Mouse (Mus musculus): ENCODE measurements around the gene Ybx3. TPM values are rescaled to one million over a fixed set of nuclear protein-coding genes. Genes with fewer than 3 reads are reported as not detected.

The Ybx3 gene
- polyA plus RNA-seq, 1 experiment from 2014 or later: 55.6 TPM

GRCm38 (mm10) chr6:131382232-131382983, 5.9 kb downstream of the Ybx3 start:
- peaks cover 47% of the 10 kb centered on the region for H3K4me1 ChIP-seq (replicated peaks)
- H3K27me3 ChIP-seq: no peaks in the 10 kb centered on the region
- no peaks in the 10 kb centered on the region for H3K9me3 ChIP-seq (replicated peaks)
- no peak overlapping the region for H3K4me3 ChIP-seq (replicated peaks)
- no peak overlapping the region for H3K27ac ChIP-seq (replicated peaks)
- H3K9ac ChIP-seq: no peak overlapping the region
- H3K36me3 ChIP-seq (replicated peaks): peaks cover 60% of the 10 kb centered on the region
- 65% methylated on average over 14 of the region's 14 CpGs for WGBS (ENCODE audit: insufficient replicate concordance)
- no peak for ATAC-seq (ENCODE audit: insufficient read depth)
- H3K4me2 ChIP-seq: peak overlapping the region; percentile 6; the same call in 1 of the 2 replicates

DNA sequence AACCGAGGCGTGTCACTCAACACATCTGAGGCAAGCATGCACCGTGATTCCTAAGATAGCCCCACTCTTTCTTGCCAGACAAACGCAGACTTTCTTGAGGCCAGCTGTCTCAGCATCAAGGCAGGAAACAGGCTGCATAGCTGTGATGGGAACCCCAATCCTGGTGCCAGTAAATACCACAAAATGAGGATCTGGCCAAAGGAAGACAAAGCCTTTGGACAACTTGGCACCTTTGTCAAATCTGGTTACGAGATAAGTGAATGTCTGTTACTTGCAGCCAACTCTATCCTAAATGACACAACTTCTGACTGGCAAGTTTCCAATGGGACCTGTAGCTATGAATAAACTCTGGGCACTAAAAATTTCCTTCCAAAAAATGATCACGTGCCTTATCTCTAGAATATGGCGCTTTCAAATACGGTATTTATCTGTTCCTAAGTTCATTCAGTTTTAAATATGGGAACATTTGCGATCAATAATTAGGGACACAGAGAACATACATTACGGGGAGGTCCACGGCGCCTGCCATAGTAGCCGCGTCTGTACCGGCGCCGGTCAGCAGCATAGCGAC, 9.3 kb downstream of the Ybx3 start:
- H3K9me3 ChIP-seq (replicated peaks): no peaks in the 10 kb centered on the region
- no peak overlapping the region for H3K4me2 ChIP-seq
- H3K36me3 ChIP-seq (replicated peaks): peaks cover 92% of the 10 kb centered on the region
- H3K4me1 ChIP-seq (replicated peaks): peaks cover 19% of the 10 kb centered on the region
- H3K9ac ChIP-seq: no peak overlapping the region
- 90% methylated on average over 18 of the region's 18 CpGs for WGBS (ENCODE audit: insufficient replicate concordance)
- no peaks in the 10 kb centered on the region for H3K27me3 ChIP-seq
- no peak for ATAC-seq (ENCODE audit: insufficient read depth)
- no peak overlapping the region for H3K27ac ChIP-seq (replicated peaks)
- H3K4me3 ChIP-seq (replicated peaks): no peak overlapping the region

- Histone ChIP-seq H3K4me2 (no peak overlapping the region), H3K4me3 (replicated peaks) (no peak overlapping the region), H3K9ac (no peak overlapping the region), H3K4me1 (replicated peaks) (peaks cover 3% of the 10 kb centered on the region), H3K36me3 (replicated peaks) (peaks cover 97% of the 10 kb centered on the region), H3K27ac (replicated peaks) (no peak overlapping the region), H3K27me3 (no peaks in the 10 kb centered on the region), H3K9me3 (replicated peaks) (no peaks in the 10 kb centered on the region)
- ATAC-seq (ENCODE audit: insufficient read depth): no peak
- WGBS (ENCODE audit: insufficient replicate concordance): 90% methylated on average over 5 of the region's 5 CpGs
Observed at GRCm38 (mm10) chr6:131377378-131377777, 10.9 kb downstream of the Ybx3 start.

- no peak overlapping the region for H3K4me3 ChIP-seq (replicated peaks)
- WGBS (ENCODE audit: insufficient replicate concordance): 81% methylated on average over 13 of the region's 13 CpGs
- H3K4me1 ChIP-seq (replicated peaks): peaks cover 5% of the 10 kb centered on the region; the same call in 1 of the 2 replicates
- H3K9me3 ChIP-seq (replicated peaks): no peaks in the 10 kb centered on the region
- H3K27ac ChIP-seq (replicated peaks): no peak overlapping the region
- peaks cover 97% of the 10 kb centered on the region for H3K36me3 ChIP-seq (replicated peaks)
- no peak for ATAC-seq (ENCODE audit: insufficient read depth)
- H3K9ac ChIP-seq: no peak overlapping the region
- H3K4me2 ChIP-seq: no peak overlapping the region
- H3K27me3 ChIP-seq: no peaks in the 10 kb centered on the region
Observed at GRCm38 (mm10) chr6:131374594-131375340, 13.5 kb downstream of the Ybx3 start.

- Histone ChIP-seq H3K9me3 (replicated peaks) (no peaks in the 10 kb centered on the region), H3K27ac (replicated peaks) (no peak overlapping the region), H3K4me3 (replicated peaks) (no peak overlapping the region), H3K4me1 (replicated peaks) (peaks cover 5% of the 10 kb centered on the region; the same call in 1 of the 2 replicates), H3K9ac (no peak overlapping the region), H3K36me3 (replicated peaks) (peaks cover 97% of the 10 kb centered on the region), H3K27me3 (no peaks in the 10 kb centered on the region), H3K4me2 (no peak overlapping the region)
- WGBS (ENCODE audit: insufficient replicate concordance): 78% methylated on average over 5 of the region's 5 CpGs
- ATAC-seq (ENCODE audit: insufficient read depth): no peak
Observed at GRCm38 (mm10) chr6:131373160-131373559, 15.1 kb downstream of the Ybx3 start.

GRCm38 (mm10) chr6:131370767-131371166, 17.5 kb downstream of the Ybx3 start:
- no peak for ATAC-seq (ENCODE audit: insufficient read depth)
- Histone ChIP-seq H3K4me2 (no peak overlapping the region), H3K36me3 (replicated peaks) (peaks cover 100% of the 10 kb centered on the region), H3K27me3 (no peaks in the 10 kb centered on the region), H3K27ac (replicated peaks) (no peak overlapping the region), H3K9ac (no peak overlapping the region), H3K9me3 (replicated peaks) (no peaks in the 10 kb centered on the region), H3K4me1 (replicated peaks) (peaks cover 18% of the 10 kb centered on the region; the same call in 1 of the 2 replicates), H3K4me3 (replicated peaks) (no peak overlapping the region)
- 78% methylated on average over 5 of the region's 5 CpGs for WGBS (ENCODE audit: insufficient replicate concordance)

GRCm38 (mm10) chr6:131369866-131370616, 18.2 kb downstream of the Ybx3 start:
- no peak for ATAC-seq (ENCODE audit: insufficient read depth)

GRCm38 (mm10) chr6:131367101-131367500, 21.2 kb downstream of the Ybx3 start:
- peaks cover 45% of the 10 kb centered on the region for H3K4me1 ChIP-seq (replicated peaks)
- no peak overlapping the region for H3K27ac ChIP-seq (replicated peaks)
- no peak overlapping the region for H3K4me3 ChIP-seq (replicated peaks)
- no peaks in the 10 kb centered on the region for H3K27me3 ChIP-seq
- no peak overlapping the region for H3K4me2 ChIP-seq
- ATAC-seq (ENCODE audit: insufficient read depth): no peak
- peaks cover 89% of the 10 kb centered on the region for H3K36me3 ChIP-seq (replicated peaks)
- no peaks in the 10 kb centered on the region for H3K9me3 ChIP-seq (replicated peaks)
- H3K9ac ChIP-seq: no peak overlapping the region
- 31% methylated on average over 4 of the region's 4 CpGs for WGBS (ENCODE audit: insufficient replicate concordance)

More at GRCm38 (mm10) chr6:131369866-131370616, 18.2 kb downstream of the Ybx3 start:
- H3K36me3 ChIP-seq (replicated peaks): peaks cover 98% of the 10 kb centered on the region
- H3K4me2 ChIP-seq: no peak overlapping the region
- 83% methylated on average over 8 of the region's 8 CpGs for WGBS (ENCODE audit: insufficient replicate concordance)
- no peaks in the 10 kb centered on the region for H3K27me3 ChIP-seq
- H3K9ac ChIP-seq: no peak overlapping the region
- peaks cover 23% of the 10 kb centered on the region for H3K4me1 ChIP-seq (replicated peaks)
- no peak overlapping the region for H3K4me3 ChIP-seq (replicated peaks)
- H3K9me3 ChIP-seq (replicated peaks): no peaks in the 10 kb centered on the region
- no peak overlapping the region for H3K27ac ChIP-seq (replicated peaks)

DNA sequence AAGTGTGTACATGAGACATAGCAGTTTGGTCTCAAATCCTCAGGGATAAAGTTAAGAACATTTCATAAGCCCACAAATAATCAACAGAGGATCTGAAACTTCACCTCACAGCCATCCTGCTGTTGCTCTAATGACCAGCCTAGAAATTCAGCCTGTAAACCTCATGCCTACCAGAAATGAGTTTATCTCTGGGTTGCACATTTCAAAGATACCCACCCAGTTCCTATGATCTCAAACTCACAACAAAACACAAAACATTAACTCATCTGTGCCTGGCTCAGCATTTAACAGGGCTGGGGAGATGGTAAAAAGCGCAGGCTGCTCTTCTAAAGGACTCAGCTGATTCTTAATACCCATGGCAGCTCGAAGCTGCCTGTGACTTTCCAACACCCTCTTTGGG, 23.9 kb downstream of the Ybx3 start:
- H3K4me2 ChIP-seq: peak overlapping the region; percentile 13
- ATAC-seq (ENCODE audit: insufficient read depth): peak; percentile 77
- H3K36me3 ChIP-seq (replicated peaks): peaks cover 61% of the 10 kb centered on the region
- H3K4me3 ChIP-seq (replicated peaks): no peak overlapping the region
- H3K27ac ChIP-seq (replicated peaks): peak overlapping the region; percentile 85
- WGBS (ENCODE audit: insufficient replicate concordance): 18% methylated on average over 2 of the region's 2 CpGs
- H3K27me3 ChIP-seq: no peaks in the 10 kb centered on the region
- no peaks in the 10 kb centered on the region for H3K9me3 ChIP-seq (replicated peaks)
- H3K9ac ChIP-seq: no peak overlapping the region
- H3K4me1 ChIP-seq (replicated peaks): peaks cover 53% of the 10 kb centered on the region

- Histone ChIP-seq H3K27ac (replicated peaks) (peak overlapping the region; percentile 85; the same call in 1 of the 2 replicates), H3K9ac (no peak overlapping the region), H3K4me2 (no peak overlapping the region; the same call in 1 of the 2 replicates), H3K27me3 (no peaks in the 10 kb centered on the region), H3K4me1 (replicated peaks) (peaks cover 53% of the 10 kb centered on the region), H3K36me3 (replicated peaks) (peaks cover 49% of the 10 kb centered on the region), H3K4me3 (replicated peaks) (no peak overlapping the region), H3K9me3 (replicated peaks) (no peaks in the 10 kb centered on the region)
- 65% methylated on average over 7 of the region's 7 CpGs for WGBS (ENCODE audit: insufficient replicate concordance)
- peak; percentile 61 for ATAC-seq (ENCODE audit: insufficient read depth)
Observed at GRCm38 (mm10) chr6:131362987-131363765, 25.1 kb downstream of the Ybx3 start.
